Mouse (Mus musculus) megakaryocyte-erythroid progenitor cell, adult 5 weeks (primary cell): ENCODE measurements around the gene Taf6l. TPM values are rescaled to one million over a fixed set of nuclear protein-coding genes. Genes with fewer than 3 reads are reported as not detected.

ENCODE experiments used
- polyA plus RNA-seq: library from polyadenylated mRNA; stranded (reverse); fragments of >175 nt; gene quantifications from 2 replicates; pipeline ENCODE4 v1.2.3, GENCODE M21; 2012

Taf6l gene
- polyA plus RNA-seq: 35.3 and 40.4 TPM in 2 replicates

DNA sequence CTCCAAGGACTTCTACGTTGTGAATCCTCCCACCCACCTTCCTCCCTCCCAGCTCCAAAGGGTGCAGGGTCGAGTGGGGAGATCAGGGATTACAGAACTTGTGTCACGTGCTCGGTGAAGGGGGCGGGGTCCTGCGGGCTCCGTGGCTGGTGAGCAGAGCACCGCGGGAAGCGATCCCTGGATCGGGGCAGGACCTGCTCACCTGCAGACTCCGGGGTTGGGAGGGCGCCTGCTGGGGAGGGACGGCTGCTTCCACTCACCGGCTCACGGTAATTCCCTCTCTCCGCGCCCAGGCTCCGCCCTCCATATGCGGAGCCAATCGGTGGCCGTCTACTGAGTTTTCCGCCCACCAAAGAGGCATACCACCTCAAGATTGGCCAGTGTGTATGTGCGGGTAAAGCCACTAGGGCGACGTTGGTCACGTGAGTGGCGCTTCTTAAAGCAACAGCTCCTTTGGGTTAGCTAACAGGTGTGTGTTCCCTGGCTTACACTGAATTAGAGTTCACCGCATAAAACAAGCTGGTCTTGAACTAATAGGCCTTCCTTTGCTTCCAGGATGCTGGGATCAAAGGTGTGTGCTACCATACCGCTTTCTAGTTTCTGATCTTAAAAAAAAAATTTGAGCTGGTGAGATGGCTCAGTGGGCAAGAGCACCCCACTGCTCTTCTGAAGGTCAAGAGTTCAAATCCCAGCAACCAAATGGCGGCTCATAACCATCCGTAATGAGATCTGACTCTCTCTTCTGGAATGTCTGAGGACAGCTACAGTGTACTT is at the start of gene Taf6l:
Taf6l (minus strand) TSS at position 410 of the 774 bp plus-strand sequence.

DNA sequence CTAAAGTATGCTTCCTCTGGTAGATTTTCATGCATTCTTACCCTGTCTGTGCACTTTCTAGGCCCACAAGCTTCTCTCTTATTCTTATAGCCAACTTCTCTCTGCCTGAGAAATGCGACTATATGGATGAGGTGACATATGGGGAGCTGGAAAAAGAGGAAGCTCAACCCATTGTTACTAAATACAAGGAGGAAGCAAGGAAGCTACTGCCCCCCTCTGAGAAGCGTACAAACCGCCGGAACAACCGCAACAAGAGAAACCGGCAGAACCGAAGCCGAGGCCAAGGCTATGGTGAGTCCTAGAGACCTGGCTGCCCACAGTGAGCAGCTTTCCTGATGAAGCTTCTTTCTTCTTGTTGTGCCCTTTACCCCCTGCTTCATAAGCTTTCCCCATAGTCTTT is 43.4 kb upstream of the Taf6l start, which contains the start of gene AC129217.1:
AC129217.1 (plus strand) TSS at position 114 of the 400 bp plus-strand sequence.

DNA sequence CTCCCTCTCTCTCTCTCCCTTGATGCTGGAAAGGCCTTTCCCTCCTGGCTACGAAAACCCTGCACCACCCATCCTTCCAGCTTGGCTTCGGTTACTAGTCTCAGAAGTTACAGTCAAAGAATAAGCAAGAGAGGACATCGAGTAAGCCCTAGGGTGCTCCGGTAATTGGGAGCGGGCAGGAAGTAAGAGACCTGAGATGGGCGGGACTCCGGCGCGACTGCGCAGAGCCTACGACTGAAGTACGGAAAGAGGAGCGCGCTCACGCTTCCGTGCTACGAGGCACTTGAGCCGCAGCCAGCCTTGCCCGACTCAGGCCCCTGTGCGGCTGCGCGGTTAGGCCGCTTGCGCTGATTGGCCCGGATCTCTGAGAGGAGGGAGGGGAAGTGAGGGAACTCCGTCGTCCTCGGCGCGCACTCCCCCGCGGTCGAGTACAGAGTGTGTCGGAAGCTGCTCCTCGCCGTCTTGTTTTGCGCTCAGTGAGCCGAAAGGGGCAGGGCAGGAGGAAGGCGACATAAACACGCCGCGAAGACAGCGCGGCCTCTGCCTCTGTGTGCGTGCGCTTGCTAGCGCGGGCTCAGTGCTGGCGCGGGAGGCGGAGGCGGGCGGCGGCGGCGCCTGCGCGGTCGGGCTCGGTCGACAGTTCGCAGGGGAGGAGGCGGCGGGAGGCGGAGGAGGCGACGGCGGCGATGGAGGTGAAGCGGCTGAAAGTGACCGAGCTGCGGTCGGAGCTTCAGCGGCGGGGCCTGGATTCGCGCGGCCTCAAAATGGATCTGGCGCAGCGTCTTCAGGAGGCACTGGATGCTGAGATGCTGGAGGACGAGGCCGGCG is 33.6 kb upstream of the Taf6l start, which contains the start of gene Hnrnpul2:
Hnrnpul2 (plus strand) TSS at position 415 of the 828 bp plus-strand sequence.

DNA sequence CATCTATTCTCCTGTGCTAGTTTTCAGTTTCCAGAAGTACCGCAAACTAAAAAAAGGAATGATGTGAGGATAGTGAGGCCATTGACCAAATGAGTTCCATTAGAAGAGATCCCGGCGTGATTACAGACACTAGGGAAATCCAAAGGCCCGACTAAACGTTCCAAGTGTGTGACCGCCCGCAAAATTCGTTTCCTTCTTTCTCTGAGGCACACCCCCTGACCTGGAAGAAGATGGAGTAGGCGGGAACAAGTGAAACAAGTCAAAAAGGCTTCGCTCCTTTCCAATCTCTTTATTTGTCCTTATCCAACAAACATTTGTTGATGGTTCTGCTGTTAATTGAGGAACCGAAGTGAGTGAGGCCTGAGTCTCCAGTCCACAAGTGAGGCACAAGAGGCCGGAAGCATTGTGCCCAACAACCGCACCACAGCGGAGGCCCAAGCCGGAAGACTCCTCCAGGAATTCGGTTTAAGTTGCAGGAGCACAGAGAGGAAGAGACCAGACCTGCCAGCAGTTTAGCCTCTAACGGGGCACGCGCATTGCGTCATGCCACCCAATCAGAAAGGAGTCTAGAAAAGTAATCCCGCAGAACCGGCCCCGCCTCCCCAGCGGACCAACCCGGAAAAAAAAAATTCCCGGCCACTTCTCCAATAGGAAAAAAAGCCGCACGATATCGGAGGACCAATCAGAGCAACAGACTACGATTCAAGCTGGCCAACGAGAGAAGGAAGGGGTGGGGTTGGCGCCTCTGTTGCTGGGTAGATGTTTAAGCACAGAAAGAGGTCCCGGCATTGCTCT is 32.8 kb upstream of the Taf6l start, which contains the start of gene Ttc9c:
Ttc9c (minus strand) TSS at position 533 of the 795 bp plus-strand sequence.

DNA sequence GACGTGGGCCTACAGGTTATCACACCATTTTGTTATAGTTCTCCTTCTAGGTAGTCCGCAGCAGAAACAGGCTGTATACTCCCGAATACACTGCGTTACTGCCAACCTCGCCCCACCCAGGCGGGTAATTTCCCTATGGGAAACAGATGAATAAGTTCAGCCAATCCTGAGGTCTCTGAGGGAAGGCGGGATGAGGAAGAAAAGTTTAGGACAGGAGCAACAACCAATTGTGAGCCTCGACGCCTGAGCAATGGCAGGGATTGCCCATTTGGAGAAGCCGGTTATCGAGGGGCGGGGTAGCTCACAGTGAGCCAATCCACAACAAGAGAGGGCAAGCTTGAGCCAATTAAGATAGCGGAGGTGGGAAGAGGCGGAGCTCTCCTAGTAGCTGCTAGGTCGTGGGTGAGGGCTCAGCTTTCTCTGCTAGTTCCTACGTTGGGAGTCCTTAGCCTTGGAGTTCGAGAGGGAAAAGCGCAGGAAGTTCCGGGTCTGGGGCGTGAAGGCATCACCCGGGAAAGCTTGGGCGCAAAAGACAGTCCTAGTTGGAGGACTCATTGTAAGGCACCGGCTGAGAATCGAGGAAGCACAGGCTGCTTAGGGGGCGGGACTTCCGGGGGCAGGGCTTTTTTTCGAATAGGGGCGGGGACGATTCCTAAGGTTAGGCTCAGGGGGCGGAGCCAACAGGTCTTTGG is 16.1 kb upstream of the Taf6l start, which contains the start of gene Zbtb3:
Zbtb3 (plus strand) TSS at position 426 of the 692 bp plus-strand sequence.

DNA sequence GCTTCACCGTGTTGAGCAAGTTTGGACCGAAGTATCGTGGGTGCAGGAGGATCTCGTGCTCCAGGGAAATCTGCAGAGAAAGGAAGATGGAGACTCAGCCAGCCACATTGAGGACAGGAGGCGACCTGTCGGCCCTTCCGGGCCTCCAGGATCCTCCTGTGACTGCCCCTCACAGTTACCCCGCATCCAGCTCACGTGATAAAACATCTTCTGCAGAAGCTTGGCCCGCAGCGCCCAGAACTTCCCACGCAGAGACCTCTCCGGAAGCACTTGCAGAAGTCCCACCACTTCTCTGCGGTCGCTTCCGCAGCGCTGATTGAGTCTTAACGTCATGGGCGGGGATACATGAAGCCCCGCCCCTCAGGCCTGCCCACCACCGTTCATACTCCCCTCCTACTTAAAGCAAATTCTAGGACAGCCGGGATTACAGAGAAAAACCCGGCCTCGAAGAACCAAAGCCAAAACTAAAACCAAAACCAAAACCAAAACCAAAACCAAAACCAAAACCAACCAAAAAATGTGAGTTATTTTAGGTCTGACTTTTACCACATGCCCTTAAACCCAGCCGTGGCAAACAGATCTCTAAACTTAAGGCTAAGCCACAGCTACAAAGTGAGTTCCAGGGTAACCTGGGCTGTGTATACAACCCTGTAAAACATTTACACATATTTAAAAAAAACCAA is 12.2 kb upstream of the Taf6l start, which contains the start of gene Polr2g:
Polr2g (minus strand) TSS at position 314 of the 683 bp plus-strand sequence.

DNA sequence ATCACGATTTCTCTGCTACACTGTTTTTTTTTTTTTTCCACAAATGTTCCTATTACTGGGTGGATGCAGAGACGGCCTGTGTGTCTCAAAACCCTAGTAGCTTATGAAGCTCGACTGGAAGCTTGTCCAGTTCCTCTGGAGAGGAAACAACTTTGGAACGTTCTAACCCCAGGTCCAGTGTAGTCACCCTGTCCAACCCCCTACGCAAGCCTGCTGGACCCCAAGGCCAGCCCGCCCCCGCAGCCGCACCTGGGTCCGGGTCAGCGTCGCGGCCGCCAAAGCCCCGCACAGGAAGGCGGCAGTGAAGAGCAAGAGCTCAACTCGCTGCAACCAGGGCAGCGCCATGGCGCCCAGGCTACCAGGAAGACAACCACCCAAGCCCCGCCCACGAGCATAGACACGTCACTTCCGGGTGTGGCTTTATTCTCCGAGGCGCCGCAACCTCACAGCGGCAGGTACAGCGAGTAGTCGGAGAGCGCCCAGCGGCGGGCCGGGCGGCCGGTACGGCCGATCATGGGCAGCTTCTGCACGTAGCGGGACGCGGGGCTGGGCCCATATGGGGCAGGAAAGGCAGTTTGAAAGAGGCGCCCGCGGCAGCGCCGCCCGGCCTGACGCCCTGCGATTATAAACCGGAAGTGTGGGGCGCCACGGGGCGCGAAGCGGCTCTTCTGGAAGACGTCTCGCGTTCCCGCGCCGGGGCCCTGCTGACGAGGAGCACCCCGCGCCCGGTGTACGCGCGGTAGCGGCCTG is 12.0 kb downstream of the Taf6l start, which contains the start of gene Tmem179b:
Tmem179b (minus strand) TSS at position 382 of the 750 bp plus-strand sequence.

DNA sequence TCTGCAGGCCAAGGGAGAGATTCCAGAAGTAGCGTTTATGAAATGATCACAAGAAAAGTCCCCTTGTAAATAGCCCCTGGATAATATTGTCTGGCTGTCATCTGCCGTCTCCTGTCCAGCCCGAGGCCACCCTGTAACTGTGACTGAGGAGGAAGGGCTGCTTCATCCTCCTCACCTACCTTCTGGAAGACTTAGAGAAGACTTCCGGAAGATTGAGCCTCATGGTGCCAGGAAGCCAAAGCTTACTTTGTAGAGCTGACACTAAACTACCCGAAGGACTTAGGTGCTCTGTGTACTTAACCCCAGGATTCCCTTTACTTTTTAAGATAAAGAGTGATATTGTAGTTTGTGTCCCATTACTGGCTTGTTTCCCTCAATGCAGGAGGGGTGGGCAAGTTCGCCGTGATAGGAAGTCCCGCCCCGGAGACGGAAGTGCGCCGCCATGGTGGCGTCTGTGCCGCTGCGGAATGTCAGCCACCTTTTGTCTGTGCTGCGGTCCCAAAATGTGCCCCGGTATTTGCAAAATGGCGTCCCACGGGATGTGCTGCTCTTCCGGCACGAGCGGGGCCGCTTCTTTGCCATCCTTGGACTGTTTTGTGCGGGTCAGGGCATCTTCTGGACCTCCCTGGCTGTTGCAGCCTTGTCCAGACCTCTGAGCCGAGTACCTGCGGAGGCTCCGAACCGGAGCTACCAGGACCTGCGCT is 15.5 kb downstream of the Taf6l start, which contains the start of gene Tmem223:
Tmem223 (plus strand) TSS at position 430 of the 704 bp plus-strand sequence.

DNA sequence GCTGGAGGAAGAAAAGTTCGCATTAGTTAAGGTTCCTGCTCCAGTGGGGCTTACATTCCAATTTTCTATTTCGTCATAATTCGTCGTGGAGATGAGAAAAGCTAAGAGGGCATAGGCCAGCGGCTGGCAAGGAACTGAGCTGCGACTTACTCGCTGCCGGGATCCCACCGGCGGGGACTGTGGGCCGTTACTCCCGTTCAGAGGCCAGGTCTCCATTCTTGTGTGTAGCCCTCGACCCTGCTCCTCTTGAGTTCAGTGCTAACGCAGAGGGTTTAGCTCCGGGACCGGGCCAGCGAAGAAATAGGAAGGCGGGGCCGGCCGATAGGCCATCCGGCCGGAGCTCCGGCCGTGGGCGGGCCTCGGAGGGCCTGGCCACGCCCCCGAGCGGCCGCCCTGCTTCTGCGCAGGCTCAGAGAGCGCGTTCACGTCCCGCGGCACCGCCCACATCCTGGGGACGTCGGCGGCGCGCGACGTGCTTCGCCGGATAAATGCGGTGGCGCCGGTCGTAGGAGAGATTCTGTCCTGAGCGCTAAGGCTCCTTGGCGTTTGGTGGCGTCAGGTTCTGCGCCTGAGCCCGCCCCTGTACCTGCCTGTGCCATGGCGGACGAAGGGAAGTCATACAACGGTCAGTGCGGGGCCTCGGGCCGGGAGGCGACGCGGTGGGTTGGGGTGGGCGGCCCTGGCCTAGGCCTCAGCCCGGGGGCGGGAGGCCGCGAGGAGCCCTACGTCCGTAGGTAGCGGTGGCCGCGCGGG is 29.4 kb downstream of the Taf6l start, which contains the start of gene Nxf1:
Nxf1 (plus strand) TSS at position 439 of the 753 bp plus-strand sequence.

DNA sequence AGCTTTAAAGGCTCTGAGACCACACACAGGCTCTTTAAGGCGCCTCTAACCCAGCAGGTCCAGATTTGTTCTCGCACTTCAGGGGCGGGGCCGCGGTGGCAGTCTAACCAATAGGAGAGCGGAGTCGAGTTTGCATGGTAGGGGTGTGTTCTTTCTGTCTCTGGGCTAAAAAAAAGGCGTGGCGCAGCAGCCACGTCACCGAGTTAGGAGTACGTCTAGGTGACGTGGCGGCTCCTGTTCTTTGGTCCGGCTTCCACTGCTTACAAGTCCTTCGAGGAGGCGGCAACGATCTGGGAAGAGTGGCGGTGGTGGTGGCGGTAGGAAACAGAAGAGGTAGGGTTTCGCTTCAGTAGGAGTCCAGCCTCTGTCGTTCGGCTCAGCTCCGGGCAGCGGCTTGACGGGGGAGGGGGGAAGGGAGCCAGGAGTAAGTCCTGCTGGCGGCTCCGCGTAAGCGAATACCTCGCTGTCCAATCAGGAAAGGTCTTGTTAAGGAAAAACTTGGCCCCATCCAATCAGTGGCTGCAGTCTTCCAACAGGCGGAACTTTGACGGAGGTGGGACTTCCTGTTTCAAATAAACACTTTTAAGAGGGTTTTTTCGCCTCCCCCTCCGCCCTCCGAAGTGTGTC is 44.9 kb downstream of the Taf6l start, which contains the start of gene Stx5a:
Stx5a (plus strand) TSS at position 171 of the 627 bp plus-strand sequence.

DNA sequence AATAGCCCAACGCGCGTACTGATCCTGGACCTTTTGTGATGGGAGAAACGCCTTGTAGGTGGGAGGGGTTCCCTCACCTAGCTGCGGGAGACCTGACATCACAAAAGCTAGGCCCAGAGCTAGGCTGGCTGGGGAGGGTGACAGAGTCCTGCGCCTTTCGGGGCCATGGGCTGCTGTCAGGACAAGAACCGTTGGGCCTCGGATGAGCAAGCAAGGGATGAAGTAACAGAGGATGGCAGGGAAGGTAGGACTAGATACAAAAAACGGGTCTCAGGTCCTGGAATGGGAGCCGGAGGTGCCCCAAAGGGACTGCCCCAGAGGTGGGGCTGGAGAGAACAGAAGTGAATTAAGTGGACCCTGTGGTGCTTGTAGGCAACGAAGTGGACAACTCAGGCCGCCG is 45.6 kb downstream of the Taf6l start, which contains the start of gene 1700092M07Rik:
1700092M07Rik (plus strand) TSS at position 116 of the 400 bp plus-strand sequence.

DNA sequence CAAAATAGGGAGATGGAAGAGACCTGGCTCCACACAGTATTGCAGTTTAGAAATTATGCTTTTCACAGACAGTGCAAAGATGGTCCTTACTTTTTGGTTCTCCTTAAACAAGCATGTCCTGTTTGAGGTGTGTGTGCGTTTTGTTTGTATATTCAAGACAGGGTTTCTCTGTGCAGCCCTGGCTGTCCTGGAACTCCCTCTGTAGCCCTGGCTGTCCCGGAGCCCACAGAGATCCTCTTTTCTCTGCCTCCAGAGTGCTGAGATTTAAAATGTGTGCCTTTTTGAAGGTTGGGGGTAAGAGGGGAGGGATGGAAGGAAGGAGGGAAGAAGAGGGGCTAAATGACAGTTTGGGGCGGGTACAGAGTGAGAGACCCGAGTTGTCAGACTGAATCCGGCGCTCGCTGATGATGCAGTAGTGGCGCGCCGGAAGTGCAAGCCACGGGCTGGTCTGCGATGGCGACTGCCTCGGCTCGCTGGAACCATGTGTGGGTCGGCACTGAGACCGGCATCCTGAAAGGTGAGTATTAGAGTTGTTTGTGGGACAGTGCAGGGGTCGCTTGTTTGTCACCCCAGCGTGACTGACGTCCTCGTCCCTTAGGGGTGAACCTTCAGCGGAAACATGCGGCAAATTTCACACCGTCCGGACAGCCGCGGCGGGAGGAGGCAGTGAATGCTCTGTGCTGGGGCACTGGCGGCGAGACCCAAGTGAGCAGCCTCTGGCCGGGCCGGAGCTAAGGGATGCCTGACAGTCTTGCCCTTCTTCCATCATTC is 50.6 kb downstream of the Taf6l start, which contains the start of gene Wdr74:
Wdr74 (plus strand) TSS at position 439 of the 771 bp plus-strand sequence.

Other genes with a start within 250 kb of the Taf6l start
- 0.02 TPM in 1 of 2 replicates, not detected in the other for gene Slc22a8, start 195.2 kb downstream of the Taf6l start, polyA plus RNA-seq
- gene Slc22a6, start 168.4 kb downstream of the Taf6l start, polyA plus RNA-seq: not detected in 2 replicates
- gene Chrm1, start 122.6 kb downstream of the Taf6l start, polyA plus RNA-seq: 0.06 and 0.22 TPM in 2 replicates
- gene Slc3a2, start 63.0 kb downstream of the Taf6l start, polyA plus RNA-seq: 116 and 163 TPM in 2 replicates
- 37.5 and 45.6 TPM in 2 replicates for gene Wdr74, start 50.6 kb downstream of the Taf6l start, polyA plus RNA-seq
- 1.1 and 2.8 TPM in 2 replicates for gene 1700092M07Rik, start 45.7 kb downstream of the Taf6l start, polyA plus RNA-seq
- gene Stx5a, start 45.0 kb downstream of the Taf6l start, polyA plus RNA-seq: 24.2 and 27.7 TPM in 2 replicates
- gene Nxf1, start 29.3 kb downstream of the Taf6l start, polyA plus RNA-seq: 37.5 and 54.2 TPM in 2 replicates
- 51.0 and 63.4 TPM in 2 replicates for gene Tmem223, start 15.4 kb downstream of the Taf6l start, polyA plus RNA-seq
- 61.1 and 78.1 TPM in 2 replicates for gene Tmem179b, start 11.9 kb downstream of the Taf6l start, polyA plus RNA-seq
- 5.0 and 6.5 TPM in 2 replicates for gene Polr2g, start 12.2 kb upstream of the Taf6l start, polyA plus RNA-seq
- gene Zbtb3, start 16.1 kb upstream of the Taf6l start, polyA plus RNA-seq: 0.30 and 0.85 TPM in 2 replicates
- 2.8 and 3.5 TPM in 2 replicates for gene Ttc9c, start 32.9 kb upstream of the Taf6l start, polyA plus RNA-seq
- gene Hnrnpul2, start 33.6 kb upstream of the Taf6l start, polyA plus RNA-seq: 136 and 204 TPM in 2 replicates
- 141 and 155 TPM in 2 replicates for gene AC129217.1, start 43.4 kb upstream of the Taf6l start, polyA plus RNA-seq
- gene Bscl2, start 51.0 kb upstream of the Taf6l start, polyA plus RNA-seq: 91.7 and 97.7 TPM in 2 replicates
- not detected in 2 replicates for gene Gng3, start 52.8 kb upstream of the Taf6l start, polyA plus RNA-seq
- gene Lrrn4cl, start 64.4 kb upstream of the Taf6l start, polyA plus RNA-seq: 0.07 and 0.34 TPM in 2 replicates
- gene Ubxn1, start 85.1 kb upstream of the Taf6l start, polyA plus RNA-seq: 176 and 267 TPM in 2 replicates
- gene Uqcc3, start 94.5 kb upstream of the Taf6l start, polyA plus RNA-seq: 60.4 and 63.7 TPM in 2 replicates
- gene Lbhd1, start 97.3 kb upstream of the Taf6l start, polyA plus RNA-seq: 0.47 and 0.98 TPM in 2 replicates
- gene Gm49403, start 97.5 kb upstream of the Taf6l start, polyA plus RNA-seq: not detected in 2 replicates
- gene 1810009A15Rik, start 102.4 kb upstream of the Taf6l start, polyA plus RNA-seq: 68.5 and 78.3 TPM in 2 replicates
- gene Gm49416, start 102.5 kb upstream of the Taf6l start, polyA plus RNA-seq: 10.1 and 13.2 TPM in 2 replicates
- 32.4 and 39.0 TPM in 2 replicates for gene Ints5, start 106.6 kb upstream of the Taf6l start, polyA plus RNA-seq
- 52.6 and 60.1 TPM in 2 replicates for gene Ganab, start 111.7 kb upstream of the Taf6l start, polyA plus RNA-seq
- gene B3gat3, start 134.0 kb upstream of the Taf6l start, polyA plus RNA-seq: 129 and 153 TPM in 2 replicates
- 8.8 and 9.0 TPM in 2 replicates for gene Rom1, start 142.9 kb upstream of the Taf6l start, polyA plus RNA-seq
- 76.3 and 82.6 TPM in 2 replicates for gene Eml3, start 143.1 kb upstream of the Taf6l start, polyA plus RNA-seq
- gene Mta2, start 155.5 kb upstream of the Taf6l start, polyA plus RNA-seq: 58.4 and 74.1 TPM in 2 replicates
- gene Tut1, start 167.4 kb upstream of the Taf6l start, polyA plus RNA-seq: 28.2 and 29.0 TPM in 2 replicates
- 124 and 163 TPM in 2 replicates for gene Eef1g, start 180.6 kb upstream of the Taf6l start, polyA plus RNA-seq
- 19.1 and 29.1 TPM in 2 replicates for gene Ahnak, start 202.9 kb upstream of the Taf6l start, polyA plus RNA-seq